Mouse (Mus musculus) cortical plate, adult 2 months (tissue): ENCODE measurements around the gene Sult2b1.

Source experiments
- CTCF ChIP-seq: fragments of 200-500 bp; IDR thresholded peaks from 2 replicates; pipeline ENCODE4 v1.5.1; 2011; ENCODE audit warnings: mild to moderate bottlenecking, control low read depth, low read length; ENCODE audit not compliant: insufficient read depth; ENCODE audit errors: extremely low read depth
- POLR2A ChIP-seq: fragments of 200-500 bp; IDR thresholded peaks from 2 replicates; pipeline ENCODE4 v1.6.1; 2011; ENCODE audit warnings: mild to moderate bottlenecking, low read length, control low read depth; ENCODE audit not compliant: insufficient read depth; ENCODE audit errors: extremely low read depth

GRCm38 (mm10) chr7:45719180-45719579, 65.3 kb downstream of the Sult2b1 start:
- no peak for TF ChIP-seq CTCF
- TF ChIP-seq POLR2A: no peak
